Mouse (Mus musculus) brain, embryonic 14.5 days (tissue): ENCODE measurements around the gene Cpt1b.

ENCODE experiments used
- CTCF ChIP-seq: fragments of 200-500 bp; IDR thresholded peaks from 2 replicates; pipeline ENCODE4 v1.5.1; 2012; ENCODE audit warnings: inconsistent platforms, mild to moderate bottlenecking, moderate library complexity, borderline replicate concordance; ENCODE audit not compliant: insufficient read depth, insufficient read length; ENCODE audit errors: extremely low read depth
- POLR2A ChIP-seq: fragments of 200-500 bp; IDR thresholded peaks from 2 replicates; pipeline ENCODE4 v1.6.1; 2012; ENCODE audit warnings: mild to moderate bottlenecking, inconsistent platforms, borderline replicate concordance; ENCODE audit not compliant: poor library complexity, insufficient read depth, insufficient read length, severe bottlenecking; ENCODE audit errors: extremely low read depth

DNA sequence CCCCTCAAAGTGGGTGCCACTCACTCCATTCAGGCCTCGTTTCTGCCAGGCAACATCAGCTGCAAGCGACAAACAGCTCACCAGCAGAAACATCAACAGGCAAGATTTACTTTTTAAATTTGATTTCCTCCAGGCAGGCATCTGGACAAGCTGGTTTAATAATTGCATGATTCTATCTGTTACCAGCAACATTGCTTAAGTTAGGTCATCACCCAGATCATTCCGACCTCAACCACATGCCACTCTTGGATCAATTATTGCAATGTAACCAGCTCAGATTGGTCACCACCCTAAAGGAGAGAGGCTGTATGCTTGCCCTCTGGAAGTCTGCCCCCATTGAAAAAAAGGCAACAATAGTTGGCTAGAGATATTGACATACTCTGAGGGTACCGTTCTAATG, 45.8 kb upstream of the Cpt1b start:
- TF ChIP-seq POLR2A (no peak), CTCF (no peak)
